Mouse (Mus musculus): ENCODE results near the gene Arhgap35. TPM values are rescaled to one million over a fixed set of nuclear protein-coding genes. Genes with fewer than 3 reads are reported as not detected.
"Not testable (repeated sequence)": the region's sequence is repeated elsewhere in the genome, so short reads cannot be mapped to it uniquely, and the experiment has no call there.

Arhgap35 gene
- polyA plus RNA-seq, 1 experiment, result 13.4 TPM

DNA sequence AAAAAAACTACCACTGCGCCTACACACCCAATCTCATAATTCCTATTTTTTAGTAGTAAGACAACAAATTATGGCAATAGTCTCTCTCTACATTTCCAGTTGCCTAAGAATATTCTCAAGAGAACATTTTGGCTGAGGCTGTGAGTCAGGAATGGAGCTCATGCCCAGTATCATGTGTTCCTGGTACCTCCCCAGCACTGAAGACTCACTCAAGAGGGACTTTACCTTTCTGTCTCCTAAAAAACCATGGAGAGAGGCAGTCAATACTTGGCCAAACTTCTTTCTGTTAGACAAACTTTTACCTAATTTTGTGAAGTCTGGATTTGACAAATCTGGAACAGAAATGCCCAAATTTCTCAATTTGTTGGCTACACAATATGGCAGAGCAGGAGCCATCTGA lies 6.7 kb downstream of the Arhgap35 start:
- Histone ChIP-seq H3K27ac (ENCODE audit: control insufficient read depth, insufficient read depth, low read length) (no peak overlapping the region), H3K27me3 (ENCODE audit: control insufficient read depth, insufficient read depth, low read length) (no peaks in the 10 kb centered on the region), H3K36me3 (ENCODE audit: control insufficient read depth, insufficient read depth, low read length) (no peaks in the 10 kb centered on the region), H3K4me1 (replicated peaks; ENCODE audit: control insufficient read depth, insufficient read depth, low read length) (peaks cover 7% of the 10 kb centered on the region), H3K4me3 (ENCODE audit: control insufficient read depth, insufficient read depth, low read length) (no peak overlapping the region)
- no peak for TF ChIP-seq CTCF (IDR thresholded peaks at IDR 0.05; ENCODE audit: borderline replicate concordance, control insufficient read depth, extremely low read depth, insufficient read depth, low read length, poor library complexity)
- TF ChIP-seq POLR2A (IDR thresholded peaks at IDR 0.05; ENCODE audit: control insufficient read depth, extremely low read depth, insufficient read depth, low read length, poor library complexity), result no peak
- no peak for DNase-seq
- 100% methylated on average over 1 of the region's 1 CpGs for WGBS

DNA sequence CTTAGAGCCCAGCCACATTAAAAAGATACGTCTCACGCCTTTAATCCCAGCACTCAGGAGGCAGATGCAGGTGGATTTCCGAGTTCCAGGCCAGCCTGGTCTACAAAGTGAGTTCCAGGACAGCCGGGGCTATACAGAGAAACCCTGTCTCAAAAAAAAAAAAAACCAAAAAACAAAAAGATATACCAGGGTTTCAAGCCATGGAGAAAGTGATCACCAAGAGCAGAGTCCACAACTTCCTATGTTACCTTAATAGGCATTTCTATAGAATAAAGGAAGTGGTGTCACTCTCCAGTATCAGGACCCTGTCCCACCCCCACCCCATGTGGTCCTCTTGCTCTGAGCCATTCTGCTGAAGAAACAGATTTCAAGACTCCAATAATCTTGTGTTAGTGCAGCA lies 8.0 kb downstream of the Arhgap35 start:
- H3K4me1 ChIP-seq (replicated peaks; ENCODE audit: control insufficient read depth, insufficient read depth, low read length); H3K36me3 ChIP-seq (ENCODE audit: control insufficient read depth, insufficient read depth, low read length); H3K4me3 ChIP-seq (ENCODE audit: control insufficient read depth, insufficient read depth, low read length); DNase-seq; H3K27ac ChIP-seq (ENCODE audit: control insufficient read depth, insufficient read depth, low read length); H3K27me3 ChIP-seq (ENCODE audit: control insufficient read depth, insufficient read depth, low read length): not testable (repeated sequence)
- 88% methylated on average over 4 of the region's 4 CpGs for WGBS

DNA sequence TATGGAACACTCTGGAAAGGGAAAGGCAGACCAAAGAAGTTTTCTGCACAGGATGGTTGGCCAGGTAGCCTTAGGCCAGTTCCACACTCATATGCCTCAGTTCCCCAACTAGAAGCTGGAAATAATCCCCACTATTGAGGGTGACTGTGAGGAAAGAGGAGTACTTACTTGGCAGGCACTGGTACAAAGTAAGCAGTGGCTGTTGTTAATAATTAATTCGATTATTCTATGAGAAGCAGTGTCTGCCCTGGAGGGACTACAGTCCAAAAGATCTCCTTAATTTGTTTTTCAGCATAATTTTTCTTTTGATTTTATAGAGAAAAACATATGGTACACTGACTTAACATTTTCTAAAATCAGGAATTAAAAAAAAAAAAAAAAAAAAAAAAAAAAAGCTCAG lies 10.7 kb downstream of the Arhgap35 start:
- no peaks in the 10 kb centered on the region for H3K36me3 ChIP-seq (ENCODE audit: control insufficient read depth, insufficient read depth, low read length)
- TF ChIP-seq CTCF (IDR thresholded peaks at IDR 0.05; ENCODE audit: borderline replicate concordance, control insufficient read depth, extremely low read depth, insufficient read depth, low read length, poor library complexity) (no peak), POLR2A (IDR thresholded peaks at IDR 0.05; ENCODE audit: control insufficient read depth, extremely low read depth, insufficient read depth, low read length, poor library complexity) (no peak)
- WGBS, result 89% methylated on average over 1 of the region's 1 CpGs
- no peaks in the 10 kb centered on the region for H3K27me3 ChIP-seq (ENCODE audit: control insufficient read depth, insufficient read depth, low read length)
- DNase-seq, result no peak
- no peak overlapping the region for H3K4me3 ChIP-seq (ENCODE audit: control insufficient read depth, insufficient read depth, low read length)
- H3K4me1 ChIP-seq (replicated peaks; ENCODE audit: control insufficient read depth, insufficient read depth, low read length), result no peaks in the 10 kb centered on the region
- H3K27ac ChIP-seq (ENCODE audit: control insufficient read depth, insufficient read depth, low read length), result no peak overlapping the region

DNA sequence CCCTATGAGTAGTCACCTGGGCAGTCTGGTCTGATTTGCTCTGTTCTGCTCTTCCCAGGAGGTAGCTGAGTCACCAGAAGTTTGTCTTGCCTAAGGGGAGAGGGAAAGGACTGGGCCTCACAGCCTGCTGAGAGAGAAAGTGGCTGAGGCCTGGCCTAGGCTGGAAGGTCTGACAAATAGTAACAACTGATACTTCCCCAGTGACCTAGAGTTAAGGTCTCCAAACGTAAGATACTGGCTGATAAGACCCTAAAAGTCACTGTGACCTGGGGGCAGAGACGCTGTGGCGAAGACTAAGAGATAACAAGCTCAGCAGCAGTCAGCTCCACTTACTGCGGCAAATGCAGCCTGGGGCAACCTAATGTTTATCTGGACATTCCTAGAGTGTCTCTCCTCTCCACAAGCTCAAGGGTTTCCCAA lies 13.1 kb downstream of the Arhgap35 start:
- DNase-seq, result no peak
- Histone ChIP-seq H3K4me3 (ENCODE audit: control insufficient read depth, insufficient read depth, low read length) (no peak overlapping the region), H3K36me3 (ENCODE audit: control insufficient read depth, insufficient read depth, low read length) (no peaks in the 10 kb centered on the region), H3K4me1 (replicated peaks; ENCODE audit: control insufficient read depth, insufficient read depth, low read length) (no peaks in the 10 kb centered on the region), H3K27me3 (ENCODE audit: control insufficient read depth, insufficient read depth, low read length) (no peaks in the 10 kb centered on the region), H3K27ac (ENCODE audit: control insufficient read depth, insufficient read depth, low read length) (no peak overlapping the region)
- 92% methylated on average over 4 of the region's 4 CpGs for WGBS
- TF ChIP-seq CTCF (IDR thresholded peaks at IDR 0.05; ENCODE audit: borderline replicate concordance, control insufficient read depth, extremely low read depth, insufficient read depth, low read length, poor library complexity), result no peak
- TF ChIP-seq POLR2A (IDR thresholded peaks at IDR 0.05; ENCODE audit: control insufficient read depth, extremely low read depth, insufficient read depth, low read length, poor library complexity), result no peak

DNA sequence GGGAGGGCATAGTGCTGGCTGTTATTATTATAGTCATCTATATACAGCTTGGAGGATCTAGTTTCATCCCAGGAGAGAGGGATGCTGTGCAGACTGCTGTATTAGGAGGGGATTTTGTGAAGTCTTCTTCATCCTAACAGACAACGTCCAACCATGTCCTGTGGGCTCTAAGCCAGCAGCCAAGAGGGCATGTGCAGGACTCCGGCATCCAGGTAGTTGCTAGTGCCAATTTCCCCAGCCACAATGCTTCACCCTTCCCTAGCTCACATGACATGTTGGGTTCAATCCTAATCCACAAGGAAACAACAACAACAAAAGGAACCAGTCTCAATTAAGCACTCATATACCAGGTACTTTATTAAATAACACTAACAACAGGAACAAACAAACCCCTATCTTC lies 15.8 kb downstream of the Arhgap35 start:
- no peak for DNase-seq
- H3K36me3 ChIP-seq (ENCODE audit: control insufficient read depth, insufficient read depth, low read length), result no peaks in the 10 kb centered on the region
- no peaks in the 10 kb centered on the region for H3K27me3 ChIP-seq (ENCODE audit: control insufficient read depth, insufficient read depth, low read length)
- 95% methylated on average over 2 of the region's 2 CpGs for whole genome bisulfite sequencing
- TF ChIP-seq CTCF (IDR thresholded peaks at IDR 0.05; ENCODE audit: borderline replicate concordance, control insufficient read depth, extremely low read depth, insufficient read depth, low read length, poor library complexity), result no peak
- no peak for TF ChIP-seq POLR2A (IDR thresholded peaks at IDR 0.05; ENCODE audit: control insufficient read depth, extremely low read depth, insufficient read depth, low read length, poor library complexity)
- H3K4me3 ChIP-seq (ENCODE audit: control insufficient read depth, insufficient read depth, low read length), result no peak overlapping the region
- no peak overlapping the region for H3K27ac ChIP-seq (ENCODE audit: control insufficient read depth, insufficient read depth, low read length)
- H3K4me1 ChIP-seq (replicated peaks; ENCODE audit: control insufficient read depth, insufficient read depth, low read length), result no peaks in the 10 kb centered on the region

DNA sequence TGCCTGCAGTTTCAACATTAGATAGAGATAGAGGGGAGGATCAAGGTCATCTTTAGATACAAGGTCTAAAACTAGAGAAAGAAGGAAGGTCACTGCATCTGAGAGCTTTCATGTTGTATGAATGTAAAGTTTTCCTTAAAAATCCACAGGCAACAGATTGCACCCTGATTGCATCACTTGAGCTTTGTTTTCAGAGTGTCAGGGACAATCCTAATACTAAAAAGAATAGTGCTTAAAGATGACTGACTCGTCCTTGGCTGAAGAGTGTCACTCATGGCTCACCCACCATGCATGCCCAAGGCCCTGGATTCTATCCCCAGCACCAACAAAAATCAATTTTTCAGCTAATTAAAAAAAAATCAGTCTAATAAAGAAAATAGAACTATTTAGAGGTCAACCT lies 23.5 kb downstream of the Arhgap35 start:
- no peak overlapping the region for H3K4me3 ChIP-seq (ENCODE audit: control insufficient read depth, insufficient read depth, low read length)
- no peak overlapping the region for H3K27ac ChIP-seq (ENCODE audit: control insufficient read depth, insufficient read depth, low read length)
- WGBS, result 92% methylated on average over 1 of the region's 1 CpGs
- no peaks in the 10 kb centered on the region for H3K27me3 ChIP-seq (ENCODE audit: control insufficient read depth, insufficient read depth, low read length)
- H3K4me1 ChIP-seq (replicated peaks; ENCODE audit: control insufficient read depth, insufficient read depth, low read length), result no peaks in the 10 kb centered on the region
- no peaks in the 10 kb centered on the region for H3K36me3 ChIP-seq (ENCODE audit: control insufficient read depth, insufficient read depth, low read length)
- no peak for DNase-seq
- TF ChIP-seq CTCF (IDR thresholded peaks at IDR 0.05; ENCODE audit: borderline replicate concordance, control insufficient read depth, extremely low read depth, insufficient read depth, low read length, poor library complexity) (no peak), POLR2A (IDR thresholded peaks at IDR 0.05; ENCODE audit: control insufficient read depth, extremely low read depth, insufficient read depth, low read length, poor library complexity) (no peak)

DNA sequence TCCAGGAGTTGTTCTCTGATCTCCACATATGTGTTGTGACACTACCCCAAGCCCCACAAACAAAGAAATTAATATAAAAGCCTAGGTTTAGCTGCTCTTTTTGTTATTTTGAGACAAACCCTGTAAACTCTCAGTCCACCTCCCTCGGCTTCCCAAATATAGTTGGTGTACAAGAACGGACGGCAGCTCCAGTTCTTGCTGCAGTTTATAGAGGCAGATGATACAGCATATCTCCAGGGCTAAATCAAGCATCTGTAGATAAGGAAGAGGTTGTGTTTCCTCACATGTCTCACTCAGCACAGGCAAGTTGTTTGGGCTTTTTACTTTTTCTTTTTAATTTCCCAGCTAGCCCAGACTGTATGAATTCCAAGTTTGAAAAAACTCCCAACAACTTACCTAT lies 27.1 kb downstream of the Arhgap35 start:
- 95% methylated on average over 3 of the region's 3 CpGs for WGBS
- Histone ChIP-seq H3K36me3 (ENCODE audit: control insufficient read depth, insufficient read depth, low read length) (no peaks in the 10 kb centered on the region), H3K4me3 (ENCODE audit: control insufficient read depth, insufficient read depth, low read length) (no peak overlapping the region), H3K4me1 (replicated peaks; ENCODE audit: control insufficient read depth, insufficient read depth, low read length) (no peaks in the 10 kb centered on the region), H3K27me3 (ENCODE audit: control insufficient read depth, insufficient read depth, low read length) (no peaks in the 10 kb centered on the region), H3K27ac (ENCODE audit: control insufficient read depth, insufficient read depth, low read length) (no peak overlapping the region)
- TF ChIP-seq POLR2A (IDR thresholded peaks at IDR 0.05; ENCODE audit: control insufficient read depth, extremely low read depth, insufficient read depth, low read length, poor library complexity) (no peak), CTCF (IDR thresholded peaks at IDR 0.05; ENCODE audit: borderline replicate concordance, control insufficient read depth, extremely low read depth, insufficient read depth, low read length, poor library complexity) (no peak)
- DNase-seq, result no peak

All from thymus, adult 2 months (tissue).